Mouse (Mus musculus) forebrain, embryonic 15.5 days (tissue): ENCODE measurements at regions not wholly inside any gene's neighbourhood (a gene's known extent, or its start where the extent isn't known, plus 50 kb on each side); places are given as distances from the start of the nearest gene placed in this dataset.
A peak's percentile ranks its signal among the peaks of the same experiment; 100 is the strongest.

ENCODE experiments used
- ATAC-seq: fragments of 200-750 bp; cut with Nextera tagmentation; replicated peaks from 2 replicates; pipeline ENCODE4 v1.8.0; 2017; ENCODE audit warnings: mild to moderate bottlenecking, moderate TSS enrichment, moderate library complexity
- H3K27ac ChIP-seq: fragments of 300-500 bp; sonication (generic); replicated peaks from 2 replicates; pipeline ENCODE4 v1.5.1; 2015; ENCODE audit warnings: mild to moderate bottlenecking, inconsistent platforms
- H3K27me3 ChIP-seq: fragments of 300-500 bp; sonication (generic); 2 replicates; pipeline ENCODE4 v1.6.1; 2015; ENCODE audit warnings: inconsistent platforms
- H3K36me3 ChIP-seq: fragments of 300-500 bp; sonication (generic); 2 replicates; pipeline ENCODE4 v1.6.1; 2015; ENCODE audit warnings: mild to moderate bottlenecking, inconsistent platforms
- H3K4me1 ChIP-seq: fragments of 300-500 bp; sonication (generic); 2 replicates; pipeline ENCODE4 v1.6.1; 2015; ENCODE audit warnings: inconsistent platforms
- H3K4me2 ChIP-seq: fragments of 300-500 bp; sonication (generic); replicated peaks from 2 replicates; pipeline ENCODE4 v1.6.1; 2015; ENCODE audit warnings: mild to moderate bottlenecking, inconsistent platforms
- H3K4me3 ChIP-seq: fragments of 300-500 bp; sonication (generic); 2 replicates; pipeline ENCODE4 v1.5.1; 2015; ENCODE audit warnings: mild to moderate bottlenecking, inconsistent platforms
- H3K9ac ChIP-seq: fragments of 300-500 bp; sonication (generic); replicated peaks from 2 replicates; pipeline ENCODE4 v1.6.1; 2015; ENCODE audit warnings: mild to moderate bottlenecking, inconsistent platforms
- H3K9me3 ChIP-seq: fragments of 300-500 bp; sonication (generic); 2 replicates; pipeline ENCODE4 v1.6.1; 2016; ENCODE audit warnings: inconsistent platforms
- WGBS: fragments of 180-500 bp; shearing (Covaris S2); methylation state at CpG from one replicate; pipeline ENCODE4 v1.1.7; 2015; ENCODE audit warnings: mixed read lengths; 5-methylcytosine and 5-hydroxymethylcytosine counted together

- H3K27ac ChIP-seq = peak overlapping the region; percentile 62
- 2% methylated on average over 1 of the region's 1 CpGs for WGBS
Measured at GRCm38 (mm10) chr8:100515896-100516295, 1099.6 kb upstream of the Cdh8 start.

GRCm38 (mm10) chr8:100515152-100515551 is 1098.9 kb upstream of the Cdh8 start:
- Histone ChIP-seq H3K4me3 (no peak overlapping the region), H3K9me3 (no peaks in the 10 kb centered on the region), H3K9ac (no peak overlapping the region), H3K4me1 (peaks cover 12% of the 10 kb centered on the region), H3K27ac (peak overlapping the region; percentile 59), H3K36me3 (no peaks in the 10 kb centered on the region), H3K27me3 (no peaks in the 10 kb centered on the region), H3K4me2 (no peak overlapping the region)
- 30% methylated on average over 3 of the region's 3 CpGs for WGBS
- peak; percentile 32; the same call in 1 of the 2 replicates for ATAC-seq

More at GRCm38 (mm10) chr8:100515896-100516295, 1099.6 kb upstream of the Cdh8 start:
- peak; percentile 99 for ATAC-seq
- H3K9ac ChIP-seq = no peak overlapping the region
- no peaks in the 10 kb centered on the region for H3K27me3 ChIP-seq
- H3K4me1 ChIP-seq = peaks cover 12% of the 10 kb centered on the region
- no peaks in the 10 kb centered on the region for H3K9me3 ChIP-seq
- H3K36me3 ChIP-seq = no peaks in the 10 kb centered on the region
- no peak overlapping the region for H3K4me2 ChIP-seq
- H3K4me3 ChIP-seq = no peak overlapping the region

- Histone ChIP-seq H3K4me1 (no peaks in the 10 kb centered on the region), H3K36me3 (no peaks in the 10 kb centered on the region), H3K9ac (no peak overlapping the region), H3K27ac (no peak overlapping the region), H3K4me2 (no peak overlapping the region), H3K27me3 (no peaks in the 10 kb centered on the region), H3K9me3 (no peaks in the 10 kb centered on the region), H3K4me3 (no peak overlapping the region)
- 85% methylated on average over 2 of the region's 2 CpGs for WGBS
- no peak for ATAC-seq
Measured at GRCm38 (mm10) chr8:100506478-100506877, 1090.2 kb upstream of the Cdh8 start.

- no peak overlapping the region for H3K9ac ChIP-seq
- H3K27me3 ChIP-seq = no peaks in the 10 kb centered on the region
- H3K9me3 ChIP-seq = no peaks in the 10 kb centered on the region
- no peak for ATAC-seq
- peaks cover 6% of the 10 kb centered on the region for H3K4me1 ChIP-seq
- H3K27ac ChIP-seq = 0 out of 2 replicates have a peak overlapping the region, but pooled peaks have one; percentile 2
- no peaks in the 10 kb centered on the region for H3K36me3 ChIP-seq
- H3K4me2 ChIP-seq = no peak overlapping the region
- H3K4me3 ChIP-seq = no peak overlapping the region
Measured at GRCm38 (mm10) chr8:100500342-100500712, 1084.1 kb upstream of the Cdh8 start.

- no peak overlapping the region for H3K4me3 ChIP-seq
- no peaks in the 10 kb centered on the region for H3K9me3 ChIP-seq
- H3K36me3 ChIP-seq = no peaks in the 10 kb centered on the region
- no peak overlapping the region for H3K4me2 ChIP-seq
- H3K9ac ChIP-seq = no peak overlapping the region
- ATAC-seq = no peak; the same call in 1 of the 2 replicates
- H3K27ac ChIP-seq = 0 out of 2 replicates have a peak overlapping the region, but pooled peaks have one; percentile 2
- peaks cover 6% of the 10 kb centered on the region for H3K4me1 ChIP-seq
- no peaks in the 10 kb centered on the region for H3K27me3 ChIP-seq
- 15% methylated on average over 6 of the region's 6 CpGs for WGBS
Measured at GRCm38 (mm10) chr8:100499614-100500341, 1083.5 kb upstream of the Cdh8 start.

- Histone ChIP-seq H3K4me1 (no peaks in the 10 kb centered on the region), H3K4me3 (no peak overlapping the region), H3K36me3 (no peaks in the 10 kb centered on the region), H3K9me3 (no peaks in the 10 kb centered on the region), H3K27me3 (no peaks in the 10 kb centered on the region), H3K9ac (no peak overlapping the region), H3K27ac (no peak overlapping the region), H3K4me2 (no peak overlapping the region)
- 59% methylated on average over 3 of the region's 3 CpGs for WGBS
- no peak; the same call in 1 of the 2 replicates for ATAC-seq
Measured at GRCm38 (mm10) chr8:100494445-100494844, 1078.2 kb upstream of the Cdh8 start.

GRCm38 (mm10) chr8:100475950-100476349 is 1059.7 kb upstream of the Cdh8 start:
- H3K36me3 ChIP-seq = no peaks in the 10 kb centered on the region
- no peak overlapping the region for H3K27ac ChIP-seq
- H3K4me2 ChIP-seq = no peak overlapping the region
- no peak overlapping the region for H3K9ac ChIP-seq
- no peak overlapping the region for H3K4me3 ChIP-seq
- 56% methylated on average over 4 of the region's 4 CpGs for WGBS
- ATAC-seq = 0 out of 2 replicates have a peak, but pooled peaks have one; percentile 58
- no peaks in the 10 kb centered on the region for H3K9me3 ChIP-seq
- no peaks in the 10 kb centered on the region for H3K27me3 ChIP-seq
- no peaks in the 10 kb centered on the region for H3K4me1 ChIP-seq

GRCm38 (mm10) chr8:100451231-100451630 is 1035.0 kb upstream of the Cdh8 start:
- Histone ChIP-seq H3K4me2 (no peak overlapping the region), H3K27me3 (no peaks in the 10 kb centered on the region), H3K9me3 (no peaks in the 10 kb centered on the region), H3K36me3 (no peaks in the 10 kb centered on the region), H3K4me1 (no peaks in the 10 kb centered on the region), H3K27ac (no peak overlapping the region), H3K9ac (no peak overlapping the region), H3K4me3 (no peak overlapping the region)
- ATAC-seq = no peak
- 56% methylated on average over 2 of the region's 2 CpGs for WGBS

- ATAC-seq = no peak
- no peak overlapping the region for H3K4me3 ChIP-seq
- no peaks in the 10 kb centered on the region for H3K9me3 ChIP-seq
- H3K4me2 ChIP-seq = no peak overlapping the region
- H3K36me3 ChIP-seq = no peaks in the 10 kb centered on the region
- H3K27me3 ChIP-seq = no peaks in the 10 kb centered on the region
- H3K4me1 ChIP-seq = no peaks in the 10 kb centered on the region
- H3K27ac ChIP-seq = peak overlapping the region; percentile 19; the same call in 1 of the 2 replicates
- no peak overlapping the region for H3K9ac ChIP-seq
Measured at GRCm38 (mm10) chr8:100450380-100450936, 1034.2 kb upstream of the Cdh8 start.

- Histone ChIP-seq H3K36me3 (no peaks in the 10 kb centered on the region), H3K27ac (no peak overlapping the region), H3K27me3 (no peaks in the 10 kb centered on the region), H3K9me3 (no peaks in the 10 kb centered on the region), H3K4me3 (no peak overlapping the region), H3K4me1 (no peaks in the 10 kb centered on the region), H3K9ac (no peak overlapping the region), H3K4me2 (no peak overlapping the region)
- ATAC-seq = no peak
- 54% methylated on average over 2 of the region's 2 CpGs for WGBS
Measured at GRCm38 (mm10) chr8:100446677-100447350, 1030.5 kb upstream of the Cdh8 start.
